Mouse (Mus musculus) embryo, embryonic 9.5 days (tissue): ENCODE results near the gene Ifna2.
A peak's percentile ranks its signal among the peaks of the same experiment; 100 is the strongest.

Experiments used
- DNase-seq: peaks from one replicate; pipeline ENCODE4 v3.0.0-alpha.2; 2017; ENCODE audit errors: extremely low spot score

The Ifna2 gene

GRCm38 (mm10) chr4:88683812-88684211 is at the start of gene Ifna2:
Gene Ifna2, minus strand, starts transcription at chr4:88683912.
- no peak for DNase-seq

- peak; percentile 27 for DNase-seq
Measured at GRCm38 (mm10) chr4:88727324-88727723, 43.6 kb upstream of the Ifna2 start.

GRCm38 (mm10) chr4:88726727-88727126 is 43.0 kb upstream of the Ifna2 start:
- DNase-seq: no peak

GRCm38 (mm10) chr4:88723497-88724090 is 39.9 kb upstream of the Ifna2 start:
- DNase-seq: no peak

- DNase-seq: peak; percentile 96
Measured at GRCm38 (mm10) chr4:88721791-88722721, 38.3 kb upstream of the Ifna2 start, which contains the start of the genes Gm26566 and Klhl9. Gene Gm26566, plus strand, starts transcription at chr4:88721805. Gene Klhl9, minus strand, starts transcription at chr4:88722465.

GRCm38 (mm10) chr4:88718715-88719114 is 35.0 kb upstream of the Ifna2 start:
- no peak for DNase-seq

GRCm38 (mm10) chr4:88715059-88715458 is 31.3 kb upstream of the Ifna2 start:
- DNase-seq: no peak

- DNase-seq: no peak
Measured at GRCm38 (mm10) chr4:88714281-88714680, 30.6 kb upstream of the Ifna2 start.

GRCm38 (mm10) chr4:88707128-88707826 is 23.6 kb upstream of the Ifna2 start:
- no peak for DNase-seq

- DNase-seq: no peak
Measured at GRCm38 (mm10) chr4:88705924-88706323, 22.2 kb upstream of the Ifna2 start.

- DNase-seq: no peak
Measured at GRCm38 (mm10) chr4:88699301-88699700, 15.6 kb upstream of the Ifna2 start.

GRCm38 (mm10) chr4:88698781-88699180 is 15.1 kb upstream of the Ifna2 start:
- DNase-seq: no peak

- DNase-seq: no peak
Measured at GRCm38 (mm10) chr4:88697753-88698152, 14.0 kb upstream of the Ifna2 start.

- DNase-seq: no peak
Measured at GRCm38 (mm10) chr4:88697108-88697507, 13.4 kb upstream of the Ifna2 start.

- peak; percentile 73 for DNase-seq
Measured at GRCm38 (mm10) chr4:88696237-88696884, 12.6 kb upstream of the Ifna2 start.

GRCm38 (mm10) chr4:88693392-88693791 is 9.7 kb upstream of the Ifna2 start:
- DNase-seq: no peak

GRCm38 (mm10) chr4:88692537-88692936 is 8.8 kb upstream of the Ifna2 start:
- DNase-seq: no peak

GRCm38 (mm10) chr4:88691259-88691658 is 7.5 kb upstream of the Ifna2 start, which contains the start of gene Ifnab:
Gene Ifnab, minus strand, starts transcription at chr4:88691359.
- DNase-seq: no peak

GRCm38 (mm10) chr4:88681353-88681752 is 2.4 kb downstream of the Ifna2 start:
- DNase-seq: no peak

- peak; percentile 5 for DNase-seq
Measured at GRCm38 (mm10) chr4:88680362-88680761, 3.4 kb downstream of the Ifna2 start.

- DNase-seq: no peak
Measured at GRCm38 (mm10) chr4:88676824-88677223, 6.9 kb downstream of the Ifna2 start, which contains the start of gene Ifna16. Gene Ifna16, minus strand, starts transcription at chr4:88676924.

- no peak for DNase-seq
Measured at GRCm38 (mm10) chr4:88655461-88655860, 28.3 kb downstream of the Ifna2 start.
